Mouse (Mus musculus) liver, embryonic 14.5 days (tissue): Measurements from ENCODE around the gene Hoxd9. TPM values are rescaled to one million over a fixed set of nuclear protein-coding genes. Genes with fewer than 3 reads are reported as not detected.

ENCODE experiments used
- ATAC-seq: fragments of 200-750 bp; cut with Nextera tagmentation; 2 replicates; pipeline ENCODE4 v1.8.0; 2017; ENCODE audit warnings: moderate number of reproducible peaks, mild to moderate bottlenecking, moderate library complexity; ENCODE audit not compliant: insufficient read depth
- DNase-seq, 3 experiments: peaks; one replicate each; pipeline ENCODE4 v3.0.0-alpha.2; 2012 to 2013; ENCODE audit warnings: low read depth in 3 of 3, low spot score in 3 of 3
- H3K27ac ChIP-seq: fragments of 300-500 bp; sonication (generic); 2 replicates; pipeline ENCODE4 v1.5.1; 2014; ENCODE audit warnings: moderate library complexity, mild to moderate bottlenecking, control low read depth, inconsistent platforms
- H3K27me3 ChIP-seq: fragments of 300-500 bp; sonication (generic); 2 replicates; pipeline ENCODE4 v1.6.1; 2014; ENCODE audit warnings: mild to moderate bottlenecking, low read length, moderate library complexity; ENCODE audit not compliant: control insufficient read depth, insufficient read depth
- H3K36me3 ChIP-seq: fragments of 300-500 bp; sonication (generic); replicated peaks from 2 replicates; pipeline ENCODE4 v1.6.1; 2014; ENCODE audit warnings: low read depth; ENCODE audit not compliant: control insufficient read depth, insufficient read depth
- H3K4me1 ChIP-seq, 2 experiments: fragments of 200-500 bp in 1 of 2; fragments of 300-500 bp in 1 of 2; sonication (generic) in 1 of 2; replicated peaks; 2 replicates each; pipeline ENCODE4 v1.6.1; 2012 to 2014; ENCODE audit warnings: antibody characterized with exemption in 1 of 2, inconsistent platforms in 1 of 2, low read length in 1 of 2; ENCODE audit not compliant: control insufficient read depth in 2 of 2, insufficient read depth in 2 of 2
- H3K4me2 ChIP-seq: fragments of 300-500 bp; sonication (generic); 2 replicates; pipeline ENCODE4 v1.6.1; 2014; ENCODE audit warnings: low read depth, mild to moderate bottlenecking, control low read depth, moderate library complexity
- H3K4me3 ChIP-seq, 2 experiments: fragments of 200-500 bp in 1 of 2; fragments of 300-500 bp in 1 of 2; sonication (generic) in 1 of 2; 2 replicates each; pipeline ENCODE4 v1.5.1; 2012 to 2014; ENCODE audit warnings: low read depth in 2 of 2, low read length in 2 of 2, mild to moderate bottlenecking in 2 of 2, control low read depth in 1 of 2, inconsistent platforms in 1 of 2, moderate library complexity in 1 of 2; ENCODE audit not compliant: insufficient read depth in 1 of 2
- H3K9ac ChIP-seq: fragments of 300-500 bp; sonication (generic); replicated peaks from 2 replicates; pipeline ENCODE4 v1.6.1; 2014; ENCODE audit warnings: mild to moderate bottlenecking, control low read depth, moderate library complexity
- H3K9me3 ChIP-seq: fragments of 300-500 bp; sonication (generic); 2 replicates; pipeline ENCODE4 v1.6.1; 2016; ENCODE audit warnings: low read length, mixed read lengths; ENCODE audit not compliant: control insufficient read depth
- CTCF ChIP-seq: IDR thresholded peaks from 2 replicates; pipeline ENCODE4 v1.5.1; 2016; ENCODE audit warnings: antibody characterized with exemption, low read depth, control low read depth
- EP300 ChIP-seq: IDR thresholded peaks from 2 replicates; pipeline ENCODE4 v1.6.1; 2016; ENCODE audit warnings: antibody characterized with exemption, low read depth
- WGBS: fragments of 180-500 bp; shearing (Covaris S2); extraction: QIAGEN DNeasy Blood & Tissue Kit; methylation state at CpG from one replicate; pipeline ENCODE4 v1.1.7; 2014; ENCODE audit not compliant: insufficient replicate concordance; 5-methylcytosine and 5-hydroxymethylcytosine counted together
- polyA plus RNA-seq, 2 experiments: library from polyadenylated mRNA; depleted of rRNA in 1 of 2; stranded (reverse) in 1 of 2; unstranded in 1 of 2; fragments of >200 nt; fragmentation: Nextera tagmentation in 1 of 2; extraction: Ambion mirVana in 1 of 2; gene quantifications; 2 replicates each; pipeline versions ENCODE4 v1.2.1 to v1.2.3; 2012 to 2014

Gene Hoxd9
- polyA plus RNA-seq, 2 experiments: 0.03 TPM; not detected in 1

- Histone ChIP-seq H3K36me3 (no peaks in the 10 kb centered on the region), H3K27me3 (peaks cover 89% of the 10 kb centered on the region), H3K4me3 (no peak overlapping the region), H3K9me3 (no peaks in the 10 kb centered on the region), H3K9ac (no peak overlapping the region), H3K4me1 (no peaks in the 10 kb centered on the region), H3K27ac (no peak overlapping the region), H3K4me2 (no peak overlapping the region)
- ATAC-seq: no peak
- TF ChIP-seq CTCF: no peak
- DNase-seq: no peak
- 41% methylated on average over 2 of the region's 3 CpGs for WGBS
Measured at GRCm38 (mm10) chr2:74741252-74741978, 43.9 kb downstream of the Hoxd9 start.

DNA sequence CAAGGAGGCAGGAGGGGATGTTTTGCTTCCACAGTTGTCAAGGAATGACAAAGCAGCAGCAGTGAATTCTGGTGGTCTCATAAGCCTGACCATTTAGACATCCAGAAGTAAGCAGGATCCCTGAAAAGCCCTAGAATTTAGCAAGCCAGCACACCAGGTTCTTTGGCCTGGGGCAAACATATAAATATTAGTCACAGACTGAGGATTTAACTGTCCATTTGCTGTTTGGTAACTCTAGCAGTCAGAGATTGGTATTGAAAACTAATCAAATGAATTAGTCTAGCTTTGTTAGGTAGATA, 44.4 kb downstream of the Hoxd9 start:
- no peak overlapping the region for H3K27ac ChIP-seq
- TF ChIP-seq CTCF: no peak
- TF ChIP-seq EP300: no peak
- no peak overlapping the region for H3K4me2 ChIP-seq
- no peak for ATAC-seq
- no peak for DNase-seq
- peaks cover 89% of the 10 kb centered on the region for H3K27me3 ChIP-seq
- no peak overlapping the region for H3K4me3 ChIP-seq
- H3K9ac ChIP-seq: no peak overlapping the region
- H3K9me3 ChIP-seq: no peaks in the 10 kb centered on the region
- no peaks in the 10 kb centered on the region for H3K4me1 ChIP-seq
- no peaks in the 10 kb centered on the region for H3K36me3 ChIP-seq

DNA sequence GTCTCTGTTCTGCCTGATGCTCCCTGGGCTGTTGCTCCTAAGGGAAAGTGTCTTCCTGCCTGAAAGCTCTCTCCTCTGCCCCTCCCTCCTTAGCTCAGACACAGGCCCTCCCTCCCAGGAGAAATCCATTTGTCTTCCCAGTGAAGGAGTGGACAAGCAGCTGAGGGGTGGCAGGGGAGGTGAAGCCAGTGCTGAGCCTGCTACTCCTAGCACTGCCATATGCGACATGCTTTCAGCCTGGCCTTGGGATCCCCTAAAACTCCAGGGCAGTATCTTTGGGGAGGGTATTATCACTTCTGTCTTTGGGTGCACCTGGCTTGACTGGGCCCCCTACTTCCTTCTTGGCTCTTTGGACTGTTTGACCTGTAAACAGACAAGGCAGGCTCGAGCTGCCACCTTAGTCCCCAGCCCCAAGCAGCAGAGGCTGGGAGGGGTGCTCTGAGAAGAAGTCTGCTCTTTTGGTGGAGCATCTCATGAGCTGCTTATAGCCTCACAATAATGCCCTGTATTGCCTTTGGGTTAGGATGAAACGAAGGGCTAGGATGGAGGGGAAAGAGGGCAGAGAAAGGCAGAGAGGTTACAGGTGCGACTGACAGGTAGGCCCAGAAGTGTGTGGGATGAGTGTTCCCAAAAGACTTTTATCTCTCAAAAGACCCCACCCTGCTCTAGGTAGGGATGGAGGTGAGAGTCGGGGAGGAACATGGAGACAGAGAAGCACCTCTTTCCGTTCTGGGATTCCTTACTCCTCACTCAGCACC, 48.2 kb downstream of the Hoxd9 start:
- Histone ChIP-seq H3K27ac (no peak overlapping the region), H3K9ac (no peak overlapping the region), H3K27me3 (peaks cover 89% of the 10 kb centered on the region), H3K36me3 (no peaks in the 10 kb centered on the region), H3K9me3 (no peaks in the 10 kb centered on the region), H3K4me3 (no peak overlapping the region), H3K4me2 (no peak overlapping the region), H3K4me1 (no peaks in the 10 kb centered on the region)
- 13% methylated on average over 6 of the region's 6 CpGs for WGBS
- TF ChIP-seq CTCF (no peak), EP300 (no peak)
- no peak for DNase-seq
- ATAC-seq: no peak

- 3% methylated on average over 58 of the region's 58 CpGs for WGBS
- Histone ChIP-seq H3K4me3 (no peak overlapping the region), H3K27ac (no peak overlapping the region), H3K4me2 (no peak overlapping the region), H3K9ac (no peak overlapping the region), H3K27me3 (peaks cover 91% of the 10 kb centered on the region), H3K36me3 (no peaks in the 10 kb centered on the region), H3K9me3 (no peaks in the 10 kb centered on the region), H3K4me1 (no peaks in the 10 kb centered on the region)
- TF ChIP-seq EP300 (no peak), CTCF (no peak)
- ATAC-seq (no peak), DNase-seq (no peak)
Measured at GRCm38 (mm10) chr2:74746298-74746921, 48.9 kb downstream of the Hoxd9 start.

DNA sequence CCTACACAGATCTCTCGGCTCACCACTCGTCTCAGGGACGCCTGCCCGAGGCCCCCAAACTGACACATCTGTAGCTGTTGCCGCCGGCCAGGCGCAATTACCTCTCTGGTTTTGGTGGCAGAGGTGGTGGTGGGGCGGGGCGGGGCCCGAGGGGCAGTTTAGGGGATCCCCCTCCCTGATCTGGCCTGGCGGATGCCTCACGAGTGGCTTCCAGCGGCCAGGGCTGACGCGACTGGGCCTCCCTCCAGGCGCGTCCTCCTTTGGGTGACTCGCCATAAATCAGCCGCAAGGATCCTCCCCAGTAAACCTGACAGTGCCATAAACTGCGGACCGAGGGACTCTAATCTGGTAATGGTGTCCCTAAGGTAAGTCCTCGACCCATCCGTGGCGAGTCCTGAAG, 49.5 kb downstream of the Hoxd9 start:
- no peak overlapping the region for H3K4me2 ChIP-seq
- H3K27ac ChIP-seq: no peak overlapping the region
- ATAC-seq (no peak), DNase-seq (no peak)
- H3K36me3 ChIP-seq: no peaks in the 10 kb centered on the region
- H3K4me1 ChIP-seq: no peaks in the 10 kb centered on the region
- peaks cover 91% of the 10 kb centered on the region for H3K27me3 ChIP-seq
- H3K9me3 ChIP-seq: no peaks in the 10 kb centered on the region
- WGBS: 7% methylated on average over 24 of the region's 24 CpGs
- TF ChIP-seq EP300: no peak
- TF ChIP-seq CTCF: no peak
- H3K9ac ChIP-seq: no peak overlapping the region
- H3K4me3 ChIP-seq: no peak overlapping the region
